Mouse (Mus musculus): Measurements from ENCODE around the gene Ofcc1.

GRCm38 (mm10) chr13:40076236-40076635, 285.0 kb downstream of the Ofcc1 start:
- TF ChIP-seq CTCF (IDR thresholded peaks at IDR 0.05) (no peak), EP300 (IDR thresholded peaks at IDR 0.05) (no peak)
